Mouse (Mus musculus) hindbrain, embryonic 15.5 days (tissue): ENCODE measurements around the gene Ctnnd2. TPM values are rescaled to one million over a fixed set of nuclear protein-coding genes. Genes with fewer than 3 reads are reported as not detected.
A peak's percentile ranks its signal among the peaks of the same experiment; 100 is the strongest.

Experiments
- ATAC-seq: fragments of 200-750 bp; cut with Nextera tagmentation; 2 replicates; pipeline ENCODE4 v1.8.0; 2017; ENCODE audit warnings: low read depth, moderate number of reproducible peaks, moderate TSS enrichment; ENCODE audit not compliant: low FRiP score
- H3K27ac ChIP-seq: fragments of 300-500 bp; sonication (generic); replicated peaks from 2 replicates; pipeline ENCODE4 v1.5.1; 2015; ENCODE audit warnings: mild to moderate bottlenecking, inconsistent platforms
- H3K27me3 ChIP-seq: fragments of 300-500 bp; sonication (generic); 2 replicates; pipeline ENCODE4 v1.6.1; 2015; ENCODE audit warnings: control low read depth, inconsistent platforms
- H3K36me3 ChIP-seq: fragments of 300-500 bp; sonication (generic); 2 replicates; pipeline ENCODE4 v1.6.1; 2015; ENCODE audit warnings: control low read depth, inconsistent platforms
- H3K4me1 ChIP-seq: fragments of 300-500 bp; sonication (generic); replicated peaks from 2 replicates; pipeline ENCODE4 v1.6.1; 2015; ENCODE audit warnings: control low read depth, inconsistent platforms
- H3K4me2 ChIP-seq: fragments of 300-500 bp; sonication (generic); 2 replicates; pipeline ENCODE4 v1.6.1; 2015; ENCODE audit warnings: moderate library complexity, mild to moderate bottlenecking, inconsistent platforms
- H3K4me3 ChIP-seq: fragments of 300-500 bp; sonication (generic); 2 replicates; pipeline ENCODE4 v1.5.1; 2015; ENCODE audit warnings: mild to moderate bottlenecking, inconsistent platforms
- H3K9ac ChIP-seq: fragments of 300-500 bp; sonication (generic); 2 replicates; pipeline ENCODE4 v1.6.1; 2015; ENCODE audit warnings: inconsistent platforms
- H3K9me3 ChIP-seq: fragments of 300-500 bp; sonication (generic); 2 replicates; pipeline ENCODE4 v1.6.1; 2016; ENCODE audit warnings: control low read depth, inconsistent platforms
- WGBS: fragments of 180-500 bp; shearing (Covaris S2); methylation state at CpG from one replicate; pipeline ENCODE4 v1.1.7; 2015; 5-methylcytosine and 5-hydroxymethylcytosine counted together
- polyA plus RNA-seq: library from polyadenylated mRNA; unstranded; fragments of >200 nt; fragmentation: Nextera tagmentation; extraction: Ambion mirVana; gene quantifications from 2 replicates; pipeline ENCODE4 v1.2.1, GENCODE M21; 2015

Ctnnd2 gene
- polyA plus RNA-seq, 1 experiment from 2014 or later, result 71.8 TPM

DNA sequence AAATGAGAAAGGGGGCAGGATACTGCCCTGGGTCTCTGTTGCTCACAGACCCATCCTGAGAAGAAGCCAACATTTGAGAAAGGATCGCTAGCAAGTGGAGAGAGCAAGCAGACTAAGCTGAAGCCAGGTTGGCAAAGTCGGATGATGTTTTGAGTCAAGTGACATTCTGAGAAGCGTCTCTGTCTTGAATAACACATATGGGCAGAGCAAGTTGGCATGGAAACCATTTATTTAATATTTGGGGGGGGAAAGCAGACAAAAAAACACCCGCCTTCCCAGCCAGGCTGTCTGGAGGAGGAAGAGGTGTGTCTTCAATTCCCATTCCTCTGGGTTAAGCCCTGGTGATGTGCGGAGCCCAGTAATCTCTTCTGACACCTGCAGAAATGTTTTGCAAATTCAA is 832.1 kb downstream of the Ctnnd2 start:
- H3K4me2 ChIP-seq, result no peak overlapping the region
- 0 out of 2 replicates have a peak, but pooled peaks cover 3% of the 10 kb centered on the region for H3K4me1 ChIP-seq
- ATAC-seq, result no peak
- H3K27ac ChIP-seq, result no peak overlapping the region
- H3K9ac ChIP-seq, result no peak overlapping the region
- 80% methylated on average over 5 of the region's 5 CpGs for WGBS
- H3K36me3 ChIP-seq, result peaks cover 7% of the 10 kb centered on the region; the same call in 1 of the 2 replicates
- no peak overlapping the region for H3K4me3 ChIP-seq
- no peaks in the 10 kb centered on the region for H3K27me3 ChIP-seq
- H3K9me3 ChIP-seq, result no peaks in the 10 kb centered on the region

DNA sequence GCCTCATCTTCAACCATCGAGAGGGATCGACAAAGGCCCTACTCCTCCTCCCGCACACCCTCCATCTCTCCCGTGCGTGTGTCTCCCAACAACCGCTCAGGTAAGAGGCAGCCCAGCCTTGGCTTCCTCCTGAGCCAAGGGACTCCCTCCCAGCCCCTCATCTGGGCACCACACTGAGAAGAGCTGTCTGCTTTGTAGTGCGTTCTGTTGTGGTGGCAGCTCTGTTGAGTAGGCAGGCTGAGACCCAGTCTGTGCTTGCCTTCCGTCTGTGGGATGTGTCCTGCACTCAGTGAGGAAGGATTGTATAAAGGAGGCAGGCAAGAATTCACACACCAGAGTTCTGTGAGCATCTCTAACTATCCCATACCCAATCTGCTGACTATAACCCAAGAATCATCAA is 832.6 kb downstream of the Ctnnd2 start:
- H3K4me2 ChIP-seq, result no peak overlapping the region
- H3K4me1 ChIP-seq, result 0 out of 2 replicates have a peak, but pooled peaks cover 3% of the 10 kb centered on the region
- no peaks in the 10 kb centered on the region for H3K27me3 ChIP-seq
- no peak overlapping the region for H3K27ac ChIP-seq
- no peaks in the 10 kb centered on the region for H3K9me3 ChIP-seq
- WGBS, result 75% methylated on average over 8 of the region's 8 CpGs
- H3K4me3 ChIP-seq, result no peak overlapping the region
- ATAC-seq, result no peak
- H3K36me3 ChIP-seq, result peaks cover 8% of the 10 kb centered on the region; the same call in 1 of the 2 replicates
- H3K9ac ChIP-seq, result no peak overlapping the region

DNA sequence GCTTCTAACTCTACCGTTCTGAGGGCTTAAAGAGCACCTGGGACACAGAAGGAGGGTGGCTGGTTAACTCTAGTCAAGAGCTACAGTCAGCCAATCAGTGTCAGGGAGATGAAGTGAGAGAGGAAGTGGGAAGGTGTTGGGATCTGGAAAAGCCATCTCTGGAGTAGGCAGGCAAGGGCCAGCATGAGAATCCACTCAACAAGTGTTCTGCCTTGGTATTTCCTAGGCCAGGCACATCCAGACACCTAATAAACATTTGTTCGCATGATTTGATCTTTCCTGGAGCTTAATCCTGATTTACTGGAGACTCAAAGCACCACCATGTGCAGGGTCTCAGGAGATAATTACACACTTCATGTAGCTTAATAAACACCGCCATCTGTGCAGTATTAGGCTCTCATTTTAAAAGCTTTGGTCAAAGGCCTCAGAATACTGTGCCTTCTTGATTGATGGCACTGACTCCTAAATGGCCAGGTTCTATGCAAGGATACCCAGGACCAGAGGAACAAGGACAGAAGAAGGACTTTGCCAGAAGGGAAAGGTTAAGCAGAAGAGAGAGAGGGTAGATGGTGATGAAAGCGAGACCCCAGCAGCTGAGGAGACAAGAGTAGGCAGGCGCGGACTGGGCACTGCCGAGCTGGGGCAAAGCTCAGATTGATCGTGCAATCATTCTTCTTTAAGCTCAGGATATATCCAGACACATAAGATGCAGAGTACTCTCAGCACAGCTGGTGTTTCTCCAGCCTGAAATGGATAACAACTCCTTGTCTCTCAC is 833.8 kb downstream of the Ctnnd2 start:
- peaks cover 8% of the 10 kb centered on the region; the same call in 1 of the 2 replicates for H3K36me3 ChIP-seq
- peak; percentile 63; the same call in 1 of the 2 replicates for ATAC-seq
- no peak overlapping the region for H3K27ac ChIP-seq
- H3K27me3 ChIP-seq, result no peaks in the 10 kb centered on the region
- 0 out of 2 replicates have a peak, but pooled peaks cover 3% of the 10 kb centered on the region for H3K4me1 ChIP-seq
- no peak overlapping the region for H3K9ac ChIP-seq
- WGBS, result 74% methylated on average over 8 of the region's 8 CpGs
- H3K9me3 ChIP-seq, result no peaks in the 10 kb centered on the region
- no peak overlapping the region for H3K4me2 ChIP-seq
- no peak overlapping the region for H3K4me3 ChIP-seq

DNA sequence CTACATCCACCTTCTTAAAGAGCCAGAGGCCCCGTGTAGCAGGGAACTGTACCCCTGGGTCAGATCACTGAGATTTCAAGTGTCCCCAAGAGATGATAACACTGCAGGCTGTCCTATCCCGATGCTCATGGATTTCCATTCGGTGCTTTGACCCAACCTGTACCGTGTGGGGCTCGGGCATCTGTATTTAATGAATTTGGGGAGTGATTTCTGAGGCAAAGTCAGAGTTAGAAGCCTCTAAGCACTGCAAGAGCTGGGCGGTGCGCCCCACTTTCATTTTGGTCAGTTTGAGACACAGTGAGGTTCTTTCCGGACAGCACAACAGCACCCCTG is 834.4 kb downstream of the Ctnnd2 start:
- H3K27ac ChIP-seq, result no peak overlapping the region
- H3K36me3 ChIP-seq, result peaks cover 8% of the 10 kb centered on the region; the same call in 1 of the 2 replicates
- H3K4me1 ChIP-seq, result 0 out of 2 replicates have a peak, but pooled peaks cover 3% of the 10 kb centered on the region
- no peak overlapping the region for H3K9ac ChIP-seq
- WGBS, result 83% methylated on average over 8 of the region's 8 CpGs
- H3K9me3 ChIP-seq, result no peaks in the 10 kb centered on the region
- no peak overlapping the region for H3K4me3 ChIP-seq
- H3K4me2 ChIP-seq, result no peak overlapping the region
- H3K27me3 ChIP-seq, result no peaks in the 10 kb centered on the region
- ATAC-seq, result 0 out of 2 replicates have a peak, but pooled peaks have one; percentile 27

DNA sequence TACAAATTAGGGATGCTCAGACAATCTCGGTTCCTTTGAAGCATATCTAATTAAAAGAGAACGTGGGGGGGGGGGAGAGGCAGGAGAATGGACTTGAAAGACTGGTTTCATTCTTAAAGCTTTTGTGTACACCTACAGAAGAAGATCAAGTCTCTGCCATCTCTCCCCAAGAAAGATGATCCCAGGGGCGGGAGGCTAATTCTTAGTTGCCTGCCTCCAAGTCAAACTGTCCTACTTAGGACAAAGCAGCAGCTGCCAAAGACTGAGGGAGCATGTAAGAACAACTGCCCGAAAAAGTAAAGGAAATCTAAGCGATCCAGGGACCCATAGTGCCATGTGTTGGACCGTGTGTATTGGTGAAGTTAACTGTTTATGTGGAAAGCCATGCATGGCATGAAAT is 836.2 kb downstream of the Ctnnd2 start:
- no peak for ATAC-seq
- H3K4me2 ChIP-seq, result no peak overlapping the region
- 0 out of 2 replicates have a peak, but pooled peaks cover 3% of the 10 kb centered on the region for H3K4me1 ChIP-seq
- H3K9ac ChIP-seq, result no peak overlapping the region
- no peaks in the 10 kb centered on the region for H3K9me3 ChIP-seq
- 71% methylated on average over 6 of the region's 6 CpGs for WGBS
- peaks cover 8% of the 10 kb centered on the region; the same call in 1 of the 2 replicates for H3K36me3 ChIP-seq
- H3K4me3 ChIP-seq, result no peak overlapping the region
- no peak overlapping the region for H3K27ac ChIP-seq
- no peaks in the 10 kb centered on the region for H3K27me3 ChIP-seq

DNA sequence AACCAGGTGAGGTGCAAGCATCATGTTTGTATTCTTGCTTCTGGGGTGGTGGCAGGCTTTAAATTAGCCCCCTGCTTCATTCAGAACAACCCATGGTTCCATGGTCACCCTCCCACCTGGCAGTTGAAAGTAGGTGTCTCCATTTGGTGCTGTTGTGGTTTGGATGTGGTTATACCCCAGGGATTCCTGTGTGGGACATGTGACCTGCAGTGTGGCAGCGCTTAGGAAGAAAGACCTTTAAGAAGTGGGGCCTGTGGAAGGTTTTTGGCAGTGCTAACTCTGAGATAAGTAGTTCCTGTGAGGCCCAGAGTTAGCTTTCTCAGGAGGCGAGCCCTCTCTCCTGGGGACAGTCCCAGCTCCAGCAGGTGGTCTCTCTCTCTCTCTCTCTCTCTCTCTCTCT is 848.4 kb downstream of the Ctnnd2 start:
- Histone ChIP-seq H3K27me3 (no peaks in the 10 kb centered on the region), H3K36me3 (no peaks in the 10 kb centered on the region), H3K4me1 (0 out of 2 replicates have a peak, but pooled peaks cover 5% of the 10 kb centered on the region), H3K9me3 (no peaks in the 10 kb centered on the region), H3K4me3 (no peak overlapping the region), H3K9ac (no peak overlapping the region), H3K4me2 (no peak overlapping the region), H3K27ac (no peak overlapping the region)
- no peak for ATAC-seq
- WGBS, result 92% methylated on average over 2 of the region's 2 CpGs

DNA sequence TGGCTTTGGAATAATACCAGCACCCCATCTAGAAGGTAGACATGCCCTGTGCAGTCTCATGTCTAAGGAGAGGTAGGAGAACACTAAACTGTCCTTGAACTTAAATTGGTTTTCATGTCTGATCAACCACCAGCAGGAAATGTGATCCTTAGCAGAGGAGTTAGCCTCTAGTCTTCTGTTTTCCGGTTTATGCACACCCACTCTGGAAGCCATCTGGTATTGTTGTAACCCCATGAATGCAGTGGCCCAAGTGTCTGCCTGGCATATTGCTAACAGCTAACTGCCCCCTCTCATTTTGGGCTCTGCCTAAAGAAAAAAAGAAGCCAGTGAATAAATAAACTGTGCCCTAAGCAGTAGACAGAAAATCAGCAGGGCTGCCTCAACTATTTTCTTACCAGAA is 849.6 kb downstream of the Ctnnd2 start:
- Histone ChIP-seq H3K36me3 (no peaks in the 10 kb centered on the region; the same call in 1 of the 2 replicates), H3K9me3 (no peaks in the 10 kb centered on the region), H3K27me3 (no peaks in the 10 kb centered on the region), H3K9ac (no peak overlapping the region), H3K4me2 (no peak overlapping the region), H3K4me1 (0 out of 2 replicates have a peak, but pooled peaks cover 5% of the 10 kb centered on the region), H3K27ac (no peak overlapping the region), H3K4me3 (no peak overlapping the region)
- no peak for ATAC-seq
- WGBS, result 62% methylated on average over 1 of the region's 1 CpGs

DNA sequence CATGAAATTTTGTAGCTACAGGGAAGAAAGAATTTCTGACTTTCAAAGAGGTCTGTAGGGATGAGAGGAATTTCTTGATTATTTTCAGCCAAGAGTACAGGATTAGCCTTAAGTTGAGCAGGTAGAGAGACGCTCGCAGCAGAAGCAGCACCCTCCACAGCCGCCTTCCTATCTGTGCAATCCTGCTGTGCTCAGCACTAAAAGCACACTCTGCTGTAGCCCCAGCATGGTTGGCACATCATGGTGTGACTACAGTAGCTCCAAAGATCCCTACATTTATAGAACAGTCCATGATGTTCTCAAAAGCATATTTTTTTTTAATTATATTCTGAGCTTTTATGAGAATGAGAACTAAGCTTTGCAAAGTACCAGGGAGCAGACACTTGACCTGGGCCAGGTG is 850.1 kb downstream of the Ctnnd2 start:
- H3K9ac ChIP-seq, result no peak overlapping the region
- ATAC-seq, result no peak
- 89% methylated on average over 3 of the region's 3 CpGs for WGBS
- no peak overlapping the region for H3K4me2 ChIP-seq
- H3K4me3 ChIP-seq, result no peak overlapping the region
- H3K36me3 ChIP-seq, result peaks cover 4% of the 10 kb centered on the region
- H3K27ac ChIP-seq, result no peak overlapping the region
- H3K27me3 ChIP-seq, result no peaks in the 10 kb centered on the region
- H3K9me3 ChIP-seq, result no peaks in the 10 kb centered on the region
- 0 out of 2 replicates have a peak, but pooled peaks cover 5% of the 10 kb centered on the region for H3K4me1 ChIP-seq

DNA sequence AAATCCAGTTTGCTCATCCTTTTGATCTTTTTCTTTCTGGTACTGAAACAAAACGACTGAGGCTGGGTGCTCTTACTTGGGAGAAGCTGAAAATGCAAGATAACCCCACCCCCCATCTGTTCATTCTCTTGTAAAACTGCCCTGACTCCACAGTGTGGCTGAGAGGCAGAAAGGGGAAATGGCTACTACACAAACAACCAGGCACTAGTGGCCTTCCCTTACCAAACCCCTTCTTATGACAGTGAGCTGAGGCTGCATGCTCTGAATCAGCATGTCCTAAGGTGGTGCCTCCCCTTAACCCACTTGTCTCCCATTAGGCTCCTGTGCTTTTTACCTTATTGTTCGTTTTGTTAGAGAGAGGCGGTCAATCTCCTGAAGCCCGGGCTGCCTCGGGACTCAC is 851.4 kb downstream of the Ctnnd2 start:
- Histone ChIP-seq H3K36me3 (peaks cover 7% of the 10 kb centered on the region), H3K4me2 (no peak overlapping the region)
- WGBS, result 84% methylated on average over 5 of the region's 5 CpGs

DNA sequence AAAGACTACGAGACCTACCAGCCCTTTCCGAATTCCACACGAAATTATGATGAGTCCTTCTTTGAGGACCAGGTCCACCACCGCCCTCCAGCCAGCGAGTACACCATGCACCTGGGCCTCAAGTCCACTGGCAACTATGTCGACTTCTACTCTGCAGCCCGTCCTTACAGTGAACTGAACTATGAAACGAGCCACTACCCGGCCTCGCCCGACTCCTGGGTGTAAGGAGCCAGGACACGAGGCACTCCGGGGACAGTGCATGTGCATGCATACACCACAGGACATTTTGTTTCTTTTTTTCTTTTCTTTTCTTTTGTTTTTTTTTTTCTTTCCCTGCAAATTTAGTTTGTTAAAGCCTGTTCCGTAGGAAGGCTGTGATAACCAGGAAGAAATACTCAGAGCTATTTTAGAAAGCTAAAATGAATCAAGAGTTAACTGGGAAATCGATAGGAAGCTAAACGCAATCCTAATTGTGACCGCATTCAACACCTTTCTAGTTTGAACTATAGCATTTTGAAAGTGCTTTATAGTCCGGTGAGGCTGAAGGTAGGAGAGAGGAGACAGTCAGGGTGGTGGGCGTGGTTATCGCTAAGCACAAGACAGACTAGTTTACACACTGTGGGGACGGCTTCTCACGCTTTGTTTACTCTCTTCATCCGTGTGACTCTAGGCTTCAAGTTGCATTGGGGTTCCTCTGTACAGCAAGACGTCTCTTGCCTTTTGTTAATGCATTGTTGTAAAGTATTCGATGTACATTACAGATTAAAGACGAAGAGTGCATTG is 855.2 kb downstream of the Ctnnd2 start:
- H3K36me3 ChIP-seq, result peaks cover 7% of the 10 kb centered on the region
- no peak for ATAC-seq
- WGBS, result 89% methylated on average over 26 of the region's 26 CpGs

More for the DNA sequence above, 851.4 kb downstream of the Ctnnd2 start:
- Histone ChIP-seq H3K9ac (no peak overlapping the region), H3K27me3 (no peaks in the 10 kb centered on the region), H3K4me1 (no peaks in the 10 kb centered on the region), H3K4me3 (no peak overlapping the region), H3K9me3 (no peaks in the 10 kb centered on the region), H3K27ac (no peak overlapping the region)
- ATAC-seq, result no peak

DNA sequence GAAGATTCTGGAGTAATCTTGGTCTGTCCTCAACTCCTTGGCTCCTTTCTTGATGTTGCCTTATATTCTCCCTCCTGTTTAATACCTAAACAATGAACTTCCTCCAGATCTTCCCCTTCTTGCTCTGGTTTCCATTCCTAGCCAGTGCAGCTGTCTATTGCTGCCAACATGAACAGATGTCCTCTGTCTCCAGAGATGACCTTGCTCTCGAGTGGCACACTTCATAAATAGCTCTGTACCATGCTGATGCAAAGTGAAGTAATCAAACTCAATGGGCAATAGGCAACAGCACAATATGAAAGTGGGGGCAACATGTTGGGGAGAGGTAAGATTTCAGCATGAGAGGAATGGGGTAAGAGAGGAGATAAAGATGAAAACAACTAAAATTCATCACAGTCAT is 872.6 kb downstream of the Ctnnd2 start:
- ATAC-seq, result no peak
- H3K4me3 ChIP-seq, result no peak overlapping the region
- no peaks in the 10 kb centered on the region for H3K9me3 ChIP-seq
- H3K9ac ChIP-seq, result no peak overlapping the region
- no peaks in the 10 kb centered on the region for H3K36me3 ChIP-seq
- no peaks in the 10 kb centered on the region for H3K27me3 ChIP-seq
- H3K4me1 ChIP-seq, result no peaks in the 10 kb centered on the region
- WGBS, result 64% methylated on average over 1 of the region's 1 CpGs
- no peak overlapping the region for H3K27ac ChIP-seq
- no peak overlapping the region for H3K4me2 ChIP-seq

More for the DNA sequence above, 855.2 kb downstream of the Ctnnd2 start:
- Histone ChIP-seq H3K27ac (no peak overlapping the region), H3K9ac (no peak overlapping the region), H3K27me3 (no peaks in the 10 kb centered on the region), H3K9me3 (no peaks in the 10 kb centered on the region), H3K4me3 (no peak overlapping the region), H3K4me1 (no peaks in the 10 kb centered on the region), H3K4me2 (no peak overlapping the region)

DNA sequence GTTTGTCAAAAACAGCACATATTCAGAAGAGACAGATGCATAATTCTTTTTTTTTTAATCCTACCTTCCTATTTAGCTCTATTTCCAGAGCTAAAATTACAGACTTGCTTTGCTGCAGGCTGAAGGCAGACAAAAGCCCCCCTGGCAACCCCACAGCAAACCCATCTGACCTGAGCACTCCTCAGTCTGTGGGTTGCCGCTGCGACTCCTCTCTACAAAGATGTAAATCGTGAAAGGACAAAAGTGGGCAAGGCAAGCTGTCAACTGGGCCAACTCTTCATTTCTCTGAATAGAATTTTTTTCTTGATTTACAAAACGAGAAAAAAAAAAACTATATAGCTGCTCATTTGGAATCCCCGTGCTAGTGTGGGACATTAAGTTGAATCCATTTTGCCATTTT is 879.1 kb downstream of the Ctnnd2 start:
- WGBS, result 50% methylated on average over 5 of the region's 5 CpGs
- no peak overlapping the region for H3K27ac ChIP-seq
- no peak overlapping the region for H3K4me2 ChIP-seq
- no peak overlapping the region for H3K4me3 ChIP-seq
- no peak for ATAC-seq
- no peaks in the 10 kb centered on the region for H3K9me3 ChIP-seq
- H3K9ac ChIP-seq, result no peak overlapping the region
- no peaks in the 10 kb centered on the region for H3K36me3 ChIP-seq
- no peaks in the 10 kb centered on the region for H3K4me1 ChIP-seq
- H3K27me3 ChIP-seq, result no peaks in the 10 kb centered on the region
